In the genomic region with DNA sequence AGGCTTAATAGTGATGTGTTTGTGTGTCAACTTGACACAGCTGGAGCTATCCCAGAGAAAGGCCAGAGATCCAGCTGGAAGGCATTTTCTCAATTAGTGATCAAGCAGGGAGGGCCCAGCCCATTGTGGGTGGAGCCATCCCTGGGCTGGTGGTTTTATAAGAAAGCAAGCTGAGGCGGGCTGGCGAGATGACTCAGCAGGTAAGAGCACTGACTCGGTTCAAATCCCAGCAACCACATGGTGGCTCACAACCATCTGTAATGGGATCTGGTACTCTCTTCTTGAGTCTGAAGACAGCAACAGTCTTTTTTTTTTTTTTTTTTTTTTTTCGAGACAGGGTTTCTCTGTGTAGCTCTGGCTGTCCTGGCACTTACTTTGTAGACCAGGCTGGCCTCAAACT, we compare ENCODE assay signal across 7 mouse cellular contexts. TPM values are rescaled to one million over a fixed set of nuclear protein-coding genes. Genes with fewer than 3 reads are reported as not detected.
DNase-seq lines count a peak whose midpoint lies in the region; ATAC-seq and TF ChIP-seq lines count a peak whose summit lies in the region.
"Not testable (repeated sequence)": the region's sequence is repeated elsewhere in the genome, so short reads cannot be mapped to it uniquely, and the experiment has no call there.

No protein-coding gene starts in this region.

- H3K9me3 ChIP-seq in ES-E14 (ENCODE audit: control insufficient read depth, insufficient read depth, low read depth, low read length); embryonic facial prominence, embryonic 14.5 days (ENCODE audit: control insufficient read depth, low read length); limb, embryonic 14.5 days (ENCODE audit: control insufficient read depth, low read length); neural tube, embryonic 11.5 days (ENCODE audit: control insufficient read depth, low read length): not testable (repeated sequence)

- not testable (repeated sequence) for H3K27me3 ChIP-seq in embryonic facial prominence, embryonic 14.5 days (replicated peaks; ENCODE audit: control insufficient read depth, insufficient read depth, low read length); limb, embryonic 14.5 days (ENCODE audit: control insufficient read depth, insufficient read depth, low read length); neural tube, embryonic 11.5 days (ENCODE audit: control insufficient read depth, insufficient read depth, low read length)

- H3K36me3 ChIP-seq in ES-E14 (ENCODE audit: control insufficient read depth, insufficient read depth, low read length, poor library complexity, severe bottlenecking); embryonic facial prominence, embryonic 14.5 days (ENCODE audit: control insufficient read depth, insufficient read depth, low read length); limb, embryonic 14.5 days (ENCODE audit: control insufficient read depth, insufficient read depth, low read length); neural tube, embryonic 11.5 days (ENCODE audit: control insufficient read depth, insufficient read depth, low read length): not testable (repeated sequence)

- ATAC-seq in embryonic facial prominence, embryonic 14.5 days (ENCODE audit: low read depth), result peak; percentile 44; the same call in 1 of the 2 replicates
- ATAC-seq in limb, embryonic 14.5 days (ENCODE audit: low FRiP score, low read depth); neural tube, embryonic 11.5 days (ENCODE audit: insufficient read depth, low FRiP score, low TSS enrichment): not testable (repeated sequence)

- not testable (repeated sequence) for H3K4me3 ChIP-seq in ES-E14 (ENCODE audit: insufficient read depth in 1 of 2, low read depth in 1 of 2, low read length in 2 of 2, poor library complexity in 1 of 2, severe bottlenecking in 1 of 2); embryonic facial prominence, embryonic 14.5 days (ENCODE audit: low read depth, low read length); limb, embryonic 14.5 days (replicated peaks; ENCODE audit: low read length); neural tube, embryonic 11.5 days (ENCODE audit: low read depth, low read length)

- peak; percentile 72 for DNase-seq in ES-E14 (ENCODE audit: low read depth, low spot score)
- peak; percentile 58 for DNase-seq in brain, adult 2 months (ENCODE audit: low read depth, low spot score)
- peak; percentile 71 for DNase-seq in embryonic facial prominence, embryonic 14.5 days (ENCODE audit: low spot score)
- peak; percentile 12 for DNase-seq in hindlimb bud, embryonic 11.5 days (ENCODE audit: extremely low spot score, low read depth, low spot score)
- peak; percentile 47 for DNase-seq in limb, embryonic 14.5 days (ENCODE audit: low spot score)
- DNase-seq in lung, adult 18-20 months, result peak; percentile 13 to 31
- peak; percentile 31 for DNase-seq in neural tube, embryonic 11.5 days (ENCODE audit: low spot score)

- H3K9ac ChIP-seq in ES-E14 (ENCODE audit: insufficient read depth, low read depth, low read length, poor library complexity, severe bottlenecking), result peak overlapping the region; percentile 58; the same call in 1 of the 2 replicates
- H3K9ac ChIP-seq in embryonic facial prominence, embryonic 14.5 days (ENCODE audit: low read depth, low read length); limb, embryonic 14.5 days (ENCODE audit: low read depth, low read length, severe bottlenecking); neural tube, embryonic 11.5 days (ENCODE audit: low read length): not testable (repeated sequence)

- H3K4me2 ChIP-seq in embryonic facial prominence, embryonic 14.5 days (ENCODE audit: low read depth, low read length); limb, embryonic 14.5 days (replicated peaks; ENCODE audit: low read depth, low read length, severe bottlenecking); neural tube, embryonic 11.5 days (ENCODE audit: low read depth): not testable (repeated sequence)

- WGBS in embryonic facial prominence, embryonic 14.5 days, result 30% methylated on average over 4 of the region's 4 CpGs
- WGBS in limb, embryonic 14.5 days, result 41% methylated on average over 4 of the region's 4 CpGs
- WGBS in neural tube, embryonic 11.5 days, result 50% methylated on average over 4 of the region's 4 CpGs

- TF ChIP-seq POLR2A in limb, embryonic 14.5 days (IDR thresholded peaks at IDR 0.05; ENCODE audit: borderline replicate concordance, extremely low read depth, insufficient read depth, insufficient read length), result not testable (repeated sequence)

- peak overlapping the region; percentile 68; the same call in 1 of the 2 replicates for H3K27ac ChIP-seq in ES-E14 (ENCODE audit: insufficient read depth, low read depth, low read length, poor library complexity, severe bottlenecking)
- H3K27ac ChIP-seq in embryonic facial prominence, embryonic 14.5 days (replicated peaks; ENCODE audit: low read depth, low read length); limb, embryonic 14.5 days (replicated peaks; ENCODE audit: low read depth, low read length); neural tube, embryonic 11.5 days (ENCODE audit: low read depth, low read length): not testable (repeated sequence)

- in situ Hi-C loops in ES-E14 (cut with MboI; ENCODE audit: low sequenced_read_pairs in 2 of 2, unreplicated experiment in 2 of 2), result not testable (repeated sequence)

- H3K4me1 ChIP-seq in ES-E14 (ENCODE audit: control insufficient read depth in 2 of 2, insufficient read depth in 2 of 2, low read length in 2 of 2, poor library complexity in 1 of 2), result peaks cover 18 to 27% of the 10 kb centered on the region in 2 experiments
- H3K4me1 ChIP-seq in embryonic facial prominence, embryonic 14.5 days (ENCODE audit: control insufficient read depth, insufficient read depth, low read length); limb, embryonic 14.5 days (ENCODE audit: control insufficient read depth, insufficient read depth, low read length); neural tube, embryonic 11.5 days (ENCODE audit: control insufficient read depth, insufficient read depth, low read length): not testable (repeated sequence)

TF ChIP-seq in ES-E14, 5 proteins besides CTCF, POLR2A, EP300 and RAD21:
- TF ChIP-seq MAFK (IDR thresholded peaks at IDR 0.05; ENCODE audit: insufficient read depth, low read depth, low read length) (peak; percentile 95), ZNF384 (IDR thresholded peaks at IDR 0.05; ENCODE audit: low read depth, low read length) (peak; percentile 86)

RNA-seq across cellular contexts. Expression of gene Rptor, which starts 58.8 kb away (rescaled TPM):
- total RNA-seq in ES-E14 (2012; rRNA removed), result 59.7 and 61.6 TPM in 2 replicates
- polyA plus RNA-seq in embryonic facial prominence, embryonic 14.5 days (2014; fragmentation: Nextera tagmentation; extraction: Ambion mirVana), result 10.6 and 11.6 TPM in 2 replicates
- polyA plus RNA-seq in limb, embryonic 14.5 days (2012; rRNA removed), result 24.3 and 31.3 TPM in 2 replicates
- 13.7 and 14.6 TPM in 2 replicates for polyA plus RNA-seq in limb, embryonic 14.5 days (2014; fragmentation: Nextera tagmentation; extraction: Ambion mirVana)
- polyA plus RNA-seq in neural tube, embryonic 11.5 days (2014; fragmentation: Nextera tagmentation; extraction: Ambion mirVana), result 12.2 and 12.6 TPM in 2 replicates

Comparison
In these comparisons a context has a peak if more than half of its experiments do, and no peak if none do; other contexts are left out.
1. DNase-seq: peak in every context shown above with its lines; median percentile 72 in ES-E14; 71 in embryonic facial prominence, embryonic 14.5 days; 58 in brain, adult 2 months; 47 in limb, embryonic 14.5 days; 31 in neural tube, embryonic 11.5 days; 22 in lung, adult 18-20 months; 12 in hindlimb bud, embryonic 11.5 days.